Comparison of ENCODE assay signal across 12 mouse cellular contexts in the genomic region with DNA sequence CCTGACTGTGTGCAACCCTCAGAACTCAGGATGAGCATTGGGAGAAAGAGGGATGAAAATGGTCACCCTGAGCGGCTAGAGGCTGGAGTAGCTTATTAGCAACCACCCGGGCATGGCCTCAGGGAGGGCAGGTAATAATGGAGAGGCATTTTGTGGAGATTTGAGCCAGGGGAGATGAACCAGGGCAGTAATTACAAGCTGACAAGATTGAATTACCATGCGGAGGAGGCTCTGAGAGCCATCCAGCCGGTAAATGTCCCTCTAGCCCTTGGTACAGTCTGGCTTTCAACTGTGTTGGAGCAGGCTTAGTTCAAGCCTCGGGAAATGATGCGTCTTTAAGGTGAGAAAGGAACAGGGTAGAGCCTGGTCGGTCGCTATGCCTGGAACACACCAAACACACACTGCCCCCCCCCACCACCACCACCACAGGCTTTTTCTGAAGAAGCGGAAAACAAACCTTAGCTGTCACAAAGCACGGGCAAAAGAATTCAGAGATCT.
"Had no signal": no experiment of that assay in that cellular context is flagged by ENCODE, and none has a peak within 500 bp of the region (broad histone marks: within the 10 kb centered on the region; RNA-seq: fewer than 3 reads in every experiment).

No protein-coding gene starts in this region.

- H3K36me3 ChIP-seq: liver, embryonic 15.5 days; stomach, embryonic 15.5 days had no signal

- H3K4me3 ChIP-seq: left cerebral cortex, adult 2 months; liver, embryonic 15.5 days; stomach, embryonic 15.5 days had no signal

- H3K27ac ChIP-seq: left cerebral cortex, adult 2 months; liver, embryonic 15.5 days; stomach, embryonic 15.5 days had no signal

- H3K9ac ChIP-seq: liver, embryonic 15.5 days; stomach, embryonic 15.5 days had no signal

- ATAC-seq: intestine, postnatal 0 days; lung, postnatal 0 days; midbrain, embryonic 16.5 days had no signal

- H3K9me3 ChIP-seq: liver, embryonic 15.5 days; stomach, embryonic 15.5 days had no signal

- DNase-seq: lung, adult 2 months; lung, postnatal 36 days; right cerebral cortex, postnatal 14 days; thymus, adult 2 months; thymus, postnatal 25 days had no signal

- H3K4me2 ChIP-seq: liver, embryonic 11.5 days; liver, embryonic 15.5 days; stomach, embryonic 15.5 days had no signal
